Mouse (Mus musculus) thymus, adult 2 months (tissue): ENCODE measurements around the gene Il4. TPM values are rescaled to one million over a fixed set of nuclear protein-coding genes. Genes with fewer than 3 reads are reported as not detected.

ENCODE experiments used
- DNase-seq: peaks from one replicate; pipeline ENCODE4 v3.0.0; 2021
- H3K27ac ChIP-seq: fragments of 200-500 bp; 2 replicates; pipeline ENCODE4 v1.5.1; 2012; ENCODE audit warnings: low read length, control low read depth; ENCODE audit not compliant: control insufficient read depth, insufficient read depth
- H3K27me3 ChIP-seq: fragments of 200-500 bp; 2 replicates; pipeline ENCODE4 v1.6.1; 2012; ENCODE audit warnings: mild to moderate bottlenecking, low read length, moderate library complexity, mixed read lengths; ENCODE audit not compliant: control insufficient read depth, insufficient read depth
- H3K36me3 ChIP-seq: fragments of 200-500 bp; 2 replicates; pipeline ENCODE4 v1.6.1; 2012; ENCODE audit warnings: mild to moderate bottlenecking, low read length, moderate library complexity; ENCODE audit not compliant: control insufficient read depth, insufficient read depth
- H3K4me1 ChIP-seq: fragments of 200-500 bp; replicated peaks from 2 replicates; pipeline ENCODE4 v1.6.1; 2012; ENCODE audit warnings: low read length; ENCODE audit not compliant: control insufficient read depth, insufficient read depth
- H3K4me3 ChIP-seq: fragments of 200-500 bp; 2 replicates; pipeline ENCODE4 v1.5.1; 2012; ENCODE audit warnings: mild to moderate bottlenecking, low read length, control low read depth, moderate library complexity; ENCODE audit not compliant: control insufficient read depth, insufficient read depth
- CTCF ChIP-seq: fragments of 200-500 bp; IDR thresholded peaks from 2 replicates; pipeline ENCODE4 v1.5.1; 2012; ENCODE audit warnings: mild to moderate bottlenecking, control low read depth, low read length, moderate library complexity, borderline replicate concordance; ENCODE audit not compliant: control insufficient read depth, poor library complexity, insufficient read depth; ENCODE audit errors: extremely low read depth
- POLR2A ChIP-seq: fragments of 200-500 bp; IDR thresholded peaks from 2 replicates; pipeline ENCODE4 v1.6.1; 2012; ENCODE audit warnings: mild to moderate bottlenecking, low read length, control low read depth, moderate library complexity; ENCODE audit not compliant: control insufficient read depth, poor library complexity, insufficient read depth; ENCODE audit errors: extremely low read depth
- WGBS: fragments of 180-500 bp; shearing (Covaris S2); methylation state at CpG from one replicate; pipeline ENCODE4 v1.1.7; 2018; 5-methylcytosine and 5-hydroxymethylcytosine counted together
- polyA plus RNA-seq: library from polyadenylated mRNA; depleted of rRNA; stranded (reverse); fragments of >200 nt; gene quantifications from 2 replicates; pipeline ENCODE4 v1.2.3, GENCODE M21; 2012

Il4 gene
- polyA plus RNA-seq, 1 experiment: 0.55 TPM

- no peaks in the 10 kb centered on the region for H3K4me1 ChIP-seq
- H3K27ac ChIP-seq: no peak overlapping the region
- WGBS: 17% methylated on average over 1 of the region's 1 CpGs
- DNase-seq: peak; percentile 72
- no peak overlapping the region for H3K4me3 ChIP-seq
- H3K36me3 ChIP-seq: no peaks in the 10 kb centered on the region
- TF ChIP-seq POLR2A (no peak), CTCF (no peak)
- H3K27me3 ChIP-seq: no peaks in the 10 kb centered on the region
Observed at GRCm38 (mm10) chr11:53627859-53628258, 9.4 kb upstream of the Il4 start.

GRCm38 (mm10) chr11:53626802-53627373 lies 8.4 kb upstream of the Il4 start:
- no peaks in the 10 kb centered on the region for H3K36me3 ChIP-seq
- no peak overlapping the region for H3K27ac ChIP-seq
- H3K4me1 ChIP-seq: no peaks in the 10 kb centered on the region
- WGBS: 92% methylated on average over 17 of the region's 17 CpGs
- no peak for TF ChIP-seq CTCF
- no peak for TF ChIP-seq POLR2A
- H3K27me3 ChIP-seq: no peaks in the 10 kb centered on the region
- H3K4me3 ChIP-seq: no peak overlapping the region
- no peak for DNase-seq

- WGBS: 97% methylated on average over 2 of the region's 2 CpGs
- DNase-seq: no peak
- no peaks in the 10 kb centered on the region for H3K4me1 ChIP-seq
- no peak overlapping the region for H3K27ac ChIP-seq
- H3K27me3 ChIP-seq: no peaks in the 10 kb centered on the region
- H3K4me3 ChIP-seq: no peak overlapping the region
- H3K36me3 ChIP-seq: no peaks in the 10 kb centered on the region
- no peak for TF ChIP-seq CTCF
- no peak for TF ChIP-seq POLR2A
Observed at GRCm38 (mm10) chr11:53624124-53624523, 5.7 kb upstream of the Il4 start.

- TF ChIP-seq POLR2A (no peak), CTCF (no peak)
- WGBS: 92% methylated on average over 9 of the region's 9 CpGs
- no peaks in the 10 kb centered on the region for H3K4me1 ChIP-seq
Observed at GRCm38 (mm10) chr11:53623573-53623972, 5.1 kb upstream of the Il4 start.

GRCm38 (mm10) chr11:53622440-53622806 lies 4.0 kb upstream of the Il4 start:
- DNase-seq: no peak
- Histone ChIP-seq H3K36me3 (no peaks in the 10 kb centered on the region), H3K27ac (no peak overlapping the region), H3K4me3 (no peak overlapping the region), H3K4me1 (no peaks in the 10 kb centered on the region), H3K27me3 (no peaks in the 10 kb centered on the region)
- TF ChIP-seq CTCF (no peak), POLR2A (no peak)
- WGBS: 43% methylated on average over 6 of the region's 6 CpGs

More at GRCm38 (mm10) chr11:53623573-53623972, 5.1 kb upstream of the Il4 start:
- Histone ChIP-seq H3K4me3 (no peak overlapping the region), H3K27me3 (no peaks in the 10 kb centered on the region), H3K27ac (no peak overlapping the region), H3K36me3 (no peaks in the 10 kb centered on the region)
- no peak for DNase-seq

- TF ChIP-seq POLR2A (no peak), CTCF (no peak)
- no peaks in the 10 kb centered on the region for H3K27me3 ChIP-seq
Observed at GRCm38 (mm10) chr11:53621582-53622439, 3.3 kb upstream of the Il4 start.

More at GRCm38 (mm10) chr11:53621582-53622439, 3.3 kb upstream of the Il4 start:
- H3K36me3 ChIP-seq: no peaks in the 10 kb centered on the region
- no peak overlapping the region for H3K27ac ChIP-seq
- no peak for DNase-seq
- 83% methylated on average over 11 of the region's 11 CpGs for WGBS
- H3K4me3 ChIP-seq: no peak overlapping the region
- no peaks in the 10 kb centered on the region for H3K4me1 ChIP-seq
